Mouse (Mus musculus) spleen, postnatal 4 days (tissue): ENCODE data around the gene Slc35e1.

Experiments used
- DNase-seq, 2 experiments: peaks; one replicate each; pipeline ENCODE4 v3.0.0; 2022; ENCODE audit warnings: low spot score in 2 of 2

Slc35e1 gene

GRCm38 (mm10) chr8:72491680-72492621 lies at the start of gene Slc35e1:
TSS of gene Slc35e1 (minus strand) at chr8:72492614.
- DNase-seq = peak in 1 of 2 experiments; percentile 78

- DNase-seq = peak in 1 of 2 experiments; percentile 21
These were observed 46.8 kb upstream of the Slc35e1 start for GRCm38 (mm10) chr8:72539234-72539633.

GRCm38 (mm10) chr8:72534888-72535287 lies 42.5 kb upstream of the Slc35e1 start:
- DNase-seq = no peak

GRCm38 (mm10) chr8:72532103-72532502 lies 39.7 kb upstream of the Slc35e1 start:
- no peak for DNase-seq

GRCm38 (mm10) chr8:72521888-72522287 lies 29.5 kb upstream of the Slc35e1 start:
- no peak for DNase-seq

GRCm38 (mm10) chr8:72517421-72517988 lies 25.1 kb upstream of the Slc35e1 start:
- no peak for DNase-seq

GRCm38 (mm10) chr8:72513158-72513557 lies 20.7 kb upstream of the Slc35e1 start:
- DNase-seq = no peak

GRCm38 (mm10) chr8:72512648-72513047 lies 20.2 kb upstream of the Slc35e1 start:
- DNase-seq = no peak

- DNase-seq = no peak
These were observed 15.1 kb upstream of the Slc35e1 start for GRCm38 (mm10) chr8:72507505-72507904.

GRCm38 (mm10) chr8:72504637-72505314 lies 12.4 kb upstream of the Slc35e1 start:
- no peak for DNase-seq

GRCm38 (mm10) chr8:72504137-72504536 lies 11.7 kb upstream of the Slc35e1 start:
- no peak for DNase-seq

GRCm38 (mm10) chr8:72500521-72500931 lies 8.1 kb upstream of the Slc35e1 start:
- no peak for DNase-seq

- no peak for DNase-seq
These were observed 7.3 kb upstream of the Slc35e1 start for GRCm38 (mm10) chr8:72499521-72500284.

GRCm38 (mm10) chr8:72498527-72498926 lies 6.1 kb upstream of the Slc35e1 start:
- DNase-seq = no peak

- DNase-seq = no peak
These were observed 5.5 kb upstream of the Slc35e1 start for GRCm38 (mm10) chr8:72497911-72498310.

- DNase-seq = no peak
These were observed 3.8 kb upstream of the Slc35e1 start for GRCm38 (mm10) chr8:72496217-72496616.

- DNase-seq = no peak
These were observed 3.1 kb upstream of the Slc35e1 start for GRCm38 (mm10) chr8:72495411-72496111.

- DNase-seq = no peak
These were observed 967 bp upstream of the Slc35e1 start for GRCm38 (mm10) chr8:72493381-72493780.

GRCm38 (mm10) chr8:72492622-72493081 lies 238 bp upstream of the Slc35e1 start:
- DNase-seq = peak; percentile 99 to 100

- no peak for DNase-seq
These were observed 1.4 kb downstream of the Slc35e1 start for GRCm38 (mm10) chr8:72491017-72491416.

GRCm38 (mm10) chr8:72487014-72487413 lies 5.4 kb downstream of the Slc35e1 start:
- DNase-seq = no peak
